Mouse (Mus musculus): ENCODE results near the gene Vmn1r24.
"Not testable (repeated sequence)": the region's sequence is repeated elsewhere in the genome, so short reads cannot be mapped to it uniquely, and the experiment has no call there.

Gene Vmn1r24

GRCm38 (mm10) chr6:57961403-57961802 is at the start of gene Vmn1r24:
Gene Vmn1r24 (minus strand): TSS chr6:57961503.
- not testable (repeated sequence) for DNase-seq (ENCODE audit: low spot score)

- DNase-seq (ENCODE audit: low spot score), result no peak
Measured at GRCm38 (mm10) chr6:57980710-57981109, 19.4 kb upstream of the Vmn1r24 start, which contains the start of gene Vmn1r25. Gene Vmn1r25 (minus strand): TSS chr6:57980810.

- no peak for DNase-seq (ENCODE audit: low spot score)
Measured at GRCm38 (mm10) chr6:57926738-57927137, 34.6 kb downstream of the Vmn1r24 start, which contains the start of gene Vmn1r23. Gene Vmn1r23 (minus strand): TSS chr6:57926838.

GRCm38 (mm10) chr6:57907928-57908327 is 53.4 kb downstream of the Vmn1r24 start, which contains the start of gene Vmn1r22:
Gene Vmn1r22 (minus strand): TSS chr6:57908028.
- no peak for DNase-seq (ENCODE audit: low spot score)

All from ovary, postnatal 14 days (tissue).